Mouse (Mus musculus) cerebellum, adult 11 months (tissue): ENCODE measurements around the gene Frmd4a.
"Not testable (repeated sequence)": the region's sequence is repeated elsewhere in the genome, so short reads cannot be mapped to it uniquely, and the experiment has no call there.

Source experiments
- DNase-seq: peaks from one replicate; pipeline ENCODE4 v3.0.0; 2022

The Frmd4a gene

DNA sequence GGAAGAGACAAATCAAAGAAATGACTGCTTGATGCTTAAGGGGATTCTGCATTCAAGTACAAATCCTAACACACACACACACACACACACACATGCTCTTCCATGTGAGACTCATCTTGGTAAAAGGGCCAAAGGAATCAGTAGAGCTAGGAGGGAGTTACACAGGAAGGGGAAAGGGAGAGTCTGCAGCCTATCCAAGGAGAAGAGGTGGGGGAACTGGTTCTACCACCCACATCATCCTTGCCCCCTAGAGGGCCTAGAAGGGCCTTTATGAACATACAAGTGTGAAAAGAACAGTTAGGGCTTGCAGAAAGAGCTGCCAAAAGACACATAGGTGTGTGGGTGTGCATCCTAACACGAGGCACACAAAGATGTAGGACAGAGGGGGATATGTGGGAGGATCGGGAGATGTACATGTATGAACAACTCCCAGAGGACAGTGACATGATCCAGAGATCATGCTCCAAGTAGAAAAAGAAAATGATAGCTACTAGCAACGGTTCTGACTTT lies 576.4 kb downstream of the Frmd4a start:
- no peak for DNase-seq

DNA sequence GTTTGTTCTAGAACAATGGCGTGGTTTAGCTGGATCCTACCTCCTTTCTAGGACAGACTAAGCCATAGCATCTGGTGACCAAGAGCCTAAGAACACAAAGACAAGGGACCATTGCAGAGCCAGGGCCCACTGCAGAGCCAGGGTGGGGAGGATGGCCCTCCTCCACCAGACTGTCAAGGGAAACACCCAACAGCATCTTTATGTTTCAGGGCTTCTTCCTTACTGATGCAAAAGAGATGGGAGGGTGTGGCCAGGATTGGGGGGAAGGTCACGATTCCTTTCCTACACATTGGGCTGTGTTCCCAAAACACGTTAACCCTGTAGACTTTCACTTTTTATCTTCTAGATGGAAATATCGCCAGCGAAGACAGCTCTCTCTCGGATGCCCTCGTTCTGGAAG lies 579.5 kb downstream of the Frmd4a start:
- no peak for DNase-seq

DNA sequence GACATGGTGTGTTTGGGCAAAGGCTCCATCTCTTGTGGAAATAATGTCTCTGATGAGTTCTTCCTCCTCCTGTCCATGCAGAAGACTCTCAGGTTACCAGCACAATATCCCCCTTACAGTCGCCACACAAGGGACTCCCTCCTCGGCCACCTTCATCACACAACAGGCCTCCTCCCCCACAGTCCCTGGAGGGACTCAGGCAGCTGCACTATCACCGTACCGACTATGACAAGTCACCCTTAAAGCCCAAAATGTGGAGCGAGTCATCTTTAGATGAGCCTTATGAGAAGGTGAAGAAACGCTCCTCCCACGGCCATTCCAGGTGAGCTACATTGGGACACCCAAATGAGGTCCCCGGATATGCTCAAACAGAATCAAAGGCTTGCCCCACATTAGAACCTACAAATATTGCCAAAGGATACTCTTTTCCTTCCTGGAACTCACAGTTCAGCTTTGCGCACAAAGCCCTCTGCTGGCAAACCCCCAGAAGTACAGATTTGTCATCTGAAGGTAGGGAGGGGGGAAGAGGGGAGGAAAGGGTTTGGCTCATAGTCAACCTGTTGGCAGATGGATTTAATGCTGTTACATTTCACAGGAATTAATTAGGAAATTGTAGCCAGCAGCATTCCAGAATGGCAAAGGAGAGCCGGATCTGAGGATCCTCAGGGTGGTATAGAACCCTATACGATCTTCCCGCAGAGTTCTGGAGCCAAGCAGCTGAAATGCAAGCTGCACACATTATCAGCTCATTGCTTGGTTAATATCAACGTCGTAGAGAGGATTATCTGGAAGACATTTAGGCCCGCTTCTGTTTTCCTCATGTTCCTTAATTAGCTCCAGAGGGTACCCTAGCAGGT lies 583.7 kb downstream of the Frmd4a start:
- peak; percentile 70 for DNase-seq

DNA sequence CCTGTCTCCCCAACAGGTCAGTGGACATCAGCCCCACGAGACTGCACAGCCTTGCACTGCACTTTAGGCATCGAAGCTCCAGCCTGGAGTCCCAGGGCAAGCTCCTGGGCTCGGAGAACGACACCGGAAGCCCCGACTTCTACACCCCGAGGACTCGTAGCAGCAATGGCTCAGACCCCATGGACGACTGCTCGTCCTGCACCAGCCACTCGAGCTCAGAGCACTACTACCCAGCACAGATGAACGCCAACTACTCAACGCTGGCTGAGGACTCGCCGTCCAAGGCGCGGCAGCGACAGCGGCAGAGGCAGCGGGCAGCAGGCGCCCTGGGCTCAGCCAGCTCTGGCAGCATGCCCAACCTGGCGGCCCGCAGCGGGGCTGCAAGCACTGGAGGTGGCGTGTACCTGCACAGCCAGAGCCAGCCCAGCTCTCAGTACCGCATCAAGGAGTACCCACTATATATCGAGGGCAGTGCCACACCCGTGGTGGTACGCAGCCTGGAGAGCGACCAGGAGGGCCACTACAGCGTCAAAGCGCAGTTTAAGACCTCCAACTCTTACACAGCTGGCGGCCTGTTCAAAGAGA lies 585.9 kb downstream of the Frmd4a start:
- peak; percentile 16 for DNase-seq

DNA sequence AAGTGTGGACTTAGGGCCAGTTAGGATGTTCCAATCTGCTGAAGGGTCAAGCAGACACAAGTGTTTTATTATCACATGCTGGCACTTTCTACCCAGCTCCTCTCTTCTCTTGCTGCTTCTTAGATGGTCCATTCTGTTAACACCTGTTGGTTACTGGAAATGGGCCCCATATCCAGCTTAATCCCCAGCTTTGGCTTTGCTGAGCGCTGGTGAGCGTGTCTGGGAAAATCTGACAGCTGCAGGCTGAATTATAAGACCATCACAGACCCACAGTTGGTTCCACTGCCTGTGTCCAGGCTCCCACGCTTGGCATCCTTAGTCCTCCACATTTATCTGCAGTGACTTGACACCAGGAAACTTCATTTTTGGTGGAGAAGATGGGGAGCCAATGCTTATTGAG lies 589.0 kb downstream of the Frmd4a start:
- DNase-seq: no peak

DNA sequence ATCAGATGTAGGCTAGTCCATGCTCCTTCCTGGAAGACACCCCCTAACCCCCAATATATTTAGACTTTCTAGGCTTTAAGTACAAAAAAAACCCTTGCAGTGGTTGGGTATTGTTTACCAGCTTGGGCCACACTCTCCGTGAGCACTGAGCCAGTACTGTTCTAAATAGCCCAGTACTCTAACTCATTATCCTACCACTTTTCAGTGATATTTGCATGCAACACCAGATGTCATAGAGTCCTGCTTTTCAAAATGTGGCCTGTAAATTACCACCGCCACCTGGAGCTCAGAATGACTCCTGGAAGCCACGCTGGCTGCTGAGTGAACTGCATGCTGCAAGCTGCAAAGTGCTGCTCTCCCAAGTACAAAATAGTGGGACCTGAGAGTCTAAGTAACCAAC lies 590.7 kb downstream of the Frmd4a start:
- DNase-seq: no peak

DNA sequence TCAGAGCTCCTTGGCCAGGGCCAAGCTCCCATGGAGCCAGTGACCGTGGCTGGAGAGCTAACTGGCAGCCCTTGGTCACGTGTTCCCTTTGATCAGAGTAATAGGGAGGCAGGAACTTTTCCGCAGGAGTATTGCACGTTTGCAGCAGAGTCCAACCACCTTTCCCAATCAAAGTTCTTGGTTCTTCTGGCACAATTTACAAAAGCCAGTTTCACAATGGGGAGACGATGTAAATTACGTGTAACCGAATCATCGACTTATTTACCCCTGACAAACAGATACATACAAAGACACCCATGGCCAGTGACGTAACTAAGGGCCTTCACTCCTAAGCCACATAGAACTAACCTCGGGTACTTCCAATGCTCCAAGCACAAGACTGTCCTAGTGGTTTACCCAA lies 591.9 kb downstream of the Frmd4a start:
- no peak for DNase-seq

DNA sequence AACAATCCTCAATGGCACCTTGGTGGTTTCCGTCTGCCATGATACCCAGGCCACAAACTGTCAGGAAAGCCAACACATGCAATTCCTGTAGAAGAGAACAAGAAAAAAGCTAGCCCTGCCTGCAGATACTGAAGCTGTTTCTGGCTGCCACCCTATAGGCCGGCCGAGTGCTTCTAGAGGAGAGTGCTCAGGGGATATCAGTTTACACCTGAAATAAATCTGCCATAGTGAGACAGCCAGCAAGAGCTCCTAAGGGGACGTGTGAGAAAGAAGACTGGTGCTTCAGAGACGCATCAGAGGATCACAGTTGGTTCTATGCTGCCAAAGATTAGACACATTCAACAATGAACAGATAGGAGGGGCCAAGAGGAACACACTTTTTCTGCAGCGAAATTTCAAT lies 593.8 kb downstream of the Frmd4a start:
- DNase-seq: no peak

DNA sequence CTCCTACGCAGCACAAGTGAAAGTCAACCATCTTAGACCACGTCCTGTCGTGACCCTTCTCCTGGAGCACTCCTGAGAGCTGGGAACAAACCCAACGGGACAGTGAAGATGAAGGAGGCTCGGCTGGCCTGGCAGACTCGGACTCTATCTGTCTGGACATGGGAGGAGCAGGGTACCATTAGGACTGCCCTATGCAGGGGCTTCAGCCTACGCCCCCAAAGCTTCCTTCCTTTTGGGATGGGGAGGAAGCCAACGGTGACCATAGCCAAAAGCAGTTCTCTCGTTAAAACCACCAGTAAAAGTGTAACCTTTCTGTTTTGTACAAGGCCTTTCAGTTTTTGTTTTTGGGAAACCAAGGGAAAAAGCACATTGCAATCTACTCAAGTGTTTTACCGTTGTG lies 594.2 kb downstream of the Frmd4a start:
- DNase-seq: no peak

DNA sequence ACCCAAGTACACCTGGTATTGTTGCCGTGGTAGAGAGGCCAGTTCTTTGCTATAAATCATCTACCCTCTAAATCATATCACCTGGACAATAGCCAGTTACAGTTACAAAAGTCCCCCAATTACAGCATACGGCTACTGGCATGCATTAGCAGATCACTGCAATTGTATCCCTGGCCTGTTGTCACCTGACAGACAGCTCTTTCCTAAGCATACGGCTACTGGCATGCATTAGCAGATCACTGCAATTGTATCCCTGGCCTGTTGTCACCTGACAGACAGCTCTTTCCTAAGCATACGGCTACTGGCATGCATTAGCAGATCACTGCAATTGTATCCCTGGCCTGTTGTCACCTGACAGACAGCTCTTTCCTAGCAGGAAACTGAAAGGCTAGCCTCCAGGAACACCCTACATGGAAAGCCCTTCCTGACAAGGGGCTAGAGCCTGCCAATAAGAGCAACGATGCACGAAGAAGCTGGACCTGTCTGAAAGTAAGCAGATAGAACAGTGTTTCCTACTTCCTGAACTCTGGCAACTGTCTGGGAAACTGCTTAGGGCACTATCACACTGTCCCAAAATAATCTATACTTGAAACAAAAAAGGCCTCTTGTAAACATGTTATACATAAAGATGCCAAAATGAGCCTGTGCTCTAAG lies 596.9 kb downstream of the Frmd4a start:
- DNase-seq: not testable (repeated sequence)

DNA sequence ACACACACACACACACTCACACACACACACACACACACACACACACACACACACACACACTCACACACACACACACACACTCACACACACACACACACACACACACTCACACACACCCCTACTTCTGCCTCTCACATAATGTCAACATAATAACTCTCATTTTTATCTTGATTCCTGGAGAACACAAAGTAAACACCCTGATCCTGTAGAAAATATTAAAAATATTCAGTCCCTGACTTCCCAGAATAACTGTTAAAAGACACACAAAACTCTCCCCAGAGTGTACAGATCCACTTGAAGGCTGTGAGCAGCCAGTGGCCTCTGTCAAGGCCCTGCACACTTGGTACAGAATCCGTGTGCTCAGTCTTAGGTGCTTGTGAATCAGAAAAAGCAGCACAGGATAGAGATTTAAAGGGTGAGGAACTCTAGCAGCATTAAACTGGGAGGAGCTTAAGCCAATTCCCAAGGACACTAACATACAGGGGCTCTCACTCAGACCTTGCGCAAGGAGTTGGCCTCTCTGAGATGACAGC lies 597.6 kb downstream of the Frmd4a start:
- DNase-seq: no peak

DNA sequence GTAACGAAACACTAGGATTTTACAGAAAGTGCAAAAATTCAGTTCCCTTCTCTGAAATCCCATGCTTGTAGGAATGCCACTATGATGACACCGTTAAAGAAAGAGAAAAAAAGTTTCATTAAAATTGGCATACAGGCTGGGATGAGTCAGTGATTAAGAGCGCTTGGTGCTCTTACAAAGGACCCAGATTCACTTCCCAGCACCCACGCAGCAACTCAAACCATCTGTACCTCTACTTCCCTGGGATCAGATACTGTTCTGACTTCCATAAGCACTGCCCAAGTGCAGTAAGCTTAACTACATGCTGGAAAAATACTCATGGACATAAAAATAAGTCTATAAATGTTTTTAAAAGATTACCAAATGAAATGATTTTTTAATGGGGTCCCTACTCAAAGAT lies 599.5 kb downstream of the Frmd4a start:
- DNase-seq: no peak

DNA sequence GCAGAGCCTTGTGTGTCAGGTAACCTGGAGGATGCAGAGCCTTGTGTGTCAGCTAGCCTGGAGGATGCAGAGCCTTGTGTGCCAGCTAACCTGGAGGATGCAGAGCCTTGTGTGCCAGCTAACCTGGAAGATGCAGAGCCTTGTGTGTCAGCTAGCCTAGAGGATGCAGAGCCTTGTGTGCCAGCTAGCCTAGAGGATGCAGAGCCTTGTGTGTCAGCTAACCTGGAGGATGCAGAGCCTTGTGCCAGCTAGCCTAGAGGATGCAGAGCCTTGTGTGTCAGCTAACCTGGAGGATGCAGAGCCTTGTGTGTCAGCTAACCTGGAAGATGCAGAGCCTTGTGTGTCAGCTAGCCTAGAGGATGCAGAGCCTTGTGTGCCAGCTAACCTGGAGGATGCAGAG lies 601.6 kb downstream of the Frmd4a start:
- not testable (repeated sequence) for DNase-seq

DNA sequence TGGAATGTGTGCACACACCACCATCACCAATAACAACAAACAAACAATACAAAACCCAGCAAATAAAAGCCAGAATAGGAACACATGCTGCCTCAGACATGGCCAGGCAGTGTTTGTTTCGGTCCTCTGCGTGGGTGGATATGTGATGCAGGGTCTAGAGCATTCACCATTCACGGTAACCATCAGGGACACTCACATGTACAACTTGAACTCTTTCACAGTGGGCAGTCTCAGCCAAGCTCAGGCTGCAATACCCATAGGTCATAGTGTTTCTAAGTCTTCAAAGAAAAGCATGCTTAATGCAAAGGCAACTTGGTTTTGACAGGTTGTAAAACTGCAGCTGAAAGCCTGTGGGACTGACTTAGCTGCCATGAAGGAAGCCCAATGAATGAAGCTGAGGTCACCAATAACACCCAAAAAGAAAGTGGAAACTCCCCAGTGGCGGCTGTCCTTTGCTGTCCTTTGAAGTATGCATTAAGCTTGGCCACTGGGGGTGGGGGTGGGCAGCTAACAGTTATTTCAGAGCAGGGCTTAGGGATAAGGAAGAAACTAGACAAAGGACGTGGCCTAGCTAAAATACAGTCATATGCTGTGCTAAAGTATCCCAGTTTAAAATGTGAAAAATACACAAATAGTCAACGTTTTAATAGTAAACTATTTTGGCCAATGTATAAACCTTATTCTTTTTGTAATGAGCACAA lies 602.5 kb downstream of the Frmd4a start:
- DNase-seq: no peak

DNA sequence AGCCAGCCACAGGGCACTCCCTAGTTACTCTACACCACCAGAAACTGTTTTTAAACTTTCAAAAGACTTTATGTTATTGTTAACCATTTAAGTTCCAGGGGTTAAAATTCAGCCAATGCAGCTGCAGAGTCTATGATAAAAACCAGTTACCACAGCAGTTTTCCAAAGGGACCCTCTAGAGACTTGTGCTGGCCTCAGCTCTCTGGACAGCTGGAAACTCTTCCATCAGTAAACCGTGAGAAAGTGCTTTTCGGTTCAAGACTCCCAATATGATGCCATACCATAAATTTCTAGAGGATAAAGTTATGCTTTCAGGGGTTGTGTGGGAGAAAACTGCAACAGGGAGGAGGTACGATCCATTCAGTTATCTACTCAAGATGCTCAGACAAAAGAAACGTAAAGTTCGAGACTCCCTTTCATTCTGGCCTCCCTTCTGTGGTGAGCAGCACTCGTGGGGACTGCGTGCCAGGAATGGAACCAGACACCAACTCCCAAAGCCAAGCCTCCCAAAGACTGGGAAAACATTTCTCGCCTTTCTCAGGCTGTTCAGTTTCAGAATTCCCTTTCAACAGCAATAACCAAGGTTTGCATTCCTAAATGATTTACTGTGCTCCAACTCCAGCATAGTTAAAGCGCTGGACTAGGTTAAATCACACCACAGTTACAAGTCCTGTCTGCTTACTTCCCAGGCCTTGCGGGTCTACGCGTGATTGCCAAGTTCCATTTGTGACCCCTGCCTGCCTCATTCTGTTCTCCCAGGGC lies 603.3 kb downstream of the Frmd4a start:
- no peak for DNase-seq

DNA sequence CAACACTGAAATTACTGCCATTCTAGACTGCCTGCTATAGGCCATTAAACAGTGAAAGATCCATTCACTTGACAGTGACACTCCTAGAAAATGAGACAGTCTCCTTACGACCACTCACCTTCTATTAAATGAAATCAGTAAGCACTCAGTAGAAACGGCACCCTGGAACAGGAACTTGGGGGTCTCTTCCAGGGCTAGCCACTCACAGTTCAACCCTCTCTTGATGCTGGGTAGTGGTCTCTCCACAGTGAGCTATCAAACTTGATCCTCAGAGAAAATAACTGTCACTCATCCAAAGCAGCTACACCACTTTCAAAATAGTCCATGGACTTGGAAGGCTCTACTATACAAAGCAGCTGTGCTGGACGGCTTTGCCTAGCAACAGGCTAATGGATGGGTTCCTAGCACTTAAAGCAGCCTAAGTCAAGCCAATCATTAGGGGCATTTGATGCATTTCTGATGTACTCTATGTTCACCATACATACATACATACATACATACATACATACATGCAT lies 604.0 kb downstream of the Frmd4a start:
- no peak for DNase-seq

DNA sequence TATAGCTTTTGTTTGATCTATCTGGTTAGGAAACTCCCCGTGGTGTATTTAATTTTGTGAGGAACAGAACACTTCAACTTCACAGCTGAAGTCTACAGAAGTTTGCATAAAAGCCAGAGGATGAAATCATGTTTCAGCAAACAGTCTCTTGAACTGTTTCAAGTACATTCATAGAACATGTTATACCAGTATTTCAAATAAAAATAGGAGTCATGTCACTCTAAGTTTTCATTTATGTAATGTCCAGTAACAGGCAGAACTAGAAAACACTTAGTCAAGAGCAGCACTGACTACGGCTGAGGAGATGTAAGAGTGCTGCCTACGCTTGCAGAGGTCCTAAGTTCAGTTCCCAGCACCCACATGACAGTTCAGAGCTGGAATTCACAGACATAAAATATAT lies 609.4 kb downstream of the Frmd4a start:
- no peak for DNase-seq

DNA sequence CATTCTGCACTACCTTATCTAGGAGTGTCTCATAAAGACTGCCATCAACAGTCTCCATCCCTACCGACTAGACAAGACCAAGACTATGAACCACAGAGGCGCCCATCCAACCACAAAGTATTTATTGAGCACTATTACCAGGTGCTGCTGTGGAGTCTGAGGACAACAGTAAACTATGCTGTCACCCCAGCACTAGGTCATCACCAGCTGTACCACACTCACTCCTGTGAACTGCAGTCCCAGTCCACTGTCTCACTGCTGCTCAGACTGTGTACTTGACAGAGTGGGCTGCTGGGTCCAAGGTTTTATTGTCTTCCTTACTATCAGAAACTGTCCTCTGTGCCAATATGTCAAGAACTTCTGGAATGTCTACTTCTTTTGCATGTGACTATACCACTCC lies 611.4 kb downstream of the Frmd4a start:
- DNase-seq: no peak

DNA sequence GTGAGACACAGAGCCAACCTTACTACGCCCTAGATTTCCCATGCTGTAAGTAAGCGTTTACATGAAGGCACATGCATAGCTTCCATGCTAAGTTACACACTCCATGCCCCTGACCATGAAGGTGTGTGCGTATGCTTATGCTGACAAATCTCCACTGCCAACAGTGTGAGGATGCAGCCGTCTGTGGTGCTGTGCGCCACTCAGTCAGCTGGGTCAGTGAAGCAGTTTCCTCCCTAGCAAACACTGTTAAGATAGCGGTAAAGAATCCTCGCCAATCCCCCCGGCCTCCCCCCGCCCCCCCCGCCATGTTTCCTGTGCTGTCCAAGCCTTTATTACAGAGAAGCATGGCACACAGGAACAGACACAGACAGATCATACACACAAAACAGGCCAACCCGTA lies 612.0 kb downstream of the Frmd4a start:
- no peak for DNase-seq

DNA sequence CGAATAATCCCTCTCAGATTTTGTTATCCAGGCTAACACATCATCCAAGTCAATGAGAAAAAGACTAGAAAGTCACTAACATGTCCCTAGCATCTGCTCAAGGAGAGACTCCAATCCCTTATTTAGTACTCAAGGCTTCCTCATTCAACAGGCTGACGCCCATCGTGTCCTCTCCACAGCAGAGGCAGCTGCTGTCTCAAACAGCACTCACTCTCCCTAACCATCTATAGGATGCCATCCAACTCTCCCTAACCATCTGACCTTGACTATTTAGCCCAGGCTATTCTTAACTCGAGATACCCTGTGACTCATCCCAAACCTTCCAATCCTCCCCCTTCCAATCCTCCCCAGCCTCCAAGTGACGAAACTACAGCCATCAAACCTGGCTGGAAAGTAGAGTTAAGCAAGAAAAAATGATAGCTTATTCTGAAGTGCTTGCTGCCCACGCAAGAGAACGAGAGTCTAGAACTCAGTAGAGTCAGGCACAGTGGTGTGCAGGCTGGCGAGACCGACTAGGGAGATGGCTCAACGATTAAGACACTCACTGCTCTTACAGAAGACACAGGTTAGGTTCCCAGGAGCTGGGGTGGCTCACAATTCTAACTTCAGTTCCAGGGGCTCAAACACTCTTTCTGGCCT lies 612.8 kb downstream of the Frmd4a start:
- DNase-seq: no peak

DNA sequence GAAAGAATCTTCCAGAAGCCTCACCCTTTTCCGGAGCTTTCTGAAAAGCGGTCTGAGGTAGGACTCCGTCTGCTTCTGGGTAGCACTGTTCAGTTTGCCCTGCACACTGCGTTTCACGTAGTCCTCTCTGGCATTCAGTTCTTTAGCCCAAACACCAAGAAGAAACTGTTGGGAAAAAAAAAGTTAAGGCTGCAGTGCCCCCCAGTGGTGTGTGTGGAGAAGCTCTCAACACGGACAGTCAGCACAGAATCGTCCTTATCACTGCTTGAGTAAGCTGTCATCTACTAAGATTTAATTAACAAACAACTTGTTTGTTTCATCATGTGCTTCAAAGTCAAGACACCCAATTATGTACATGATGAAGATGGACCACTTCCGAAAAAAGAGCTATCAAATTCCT lies 618.3 kb downstream of the Frmd4a start:
- no peak for DNase-seq

DNA sequence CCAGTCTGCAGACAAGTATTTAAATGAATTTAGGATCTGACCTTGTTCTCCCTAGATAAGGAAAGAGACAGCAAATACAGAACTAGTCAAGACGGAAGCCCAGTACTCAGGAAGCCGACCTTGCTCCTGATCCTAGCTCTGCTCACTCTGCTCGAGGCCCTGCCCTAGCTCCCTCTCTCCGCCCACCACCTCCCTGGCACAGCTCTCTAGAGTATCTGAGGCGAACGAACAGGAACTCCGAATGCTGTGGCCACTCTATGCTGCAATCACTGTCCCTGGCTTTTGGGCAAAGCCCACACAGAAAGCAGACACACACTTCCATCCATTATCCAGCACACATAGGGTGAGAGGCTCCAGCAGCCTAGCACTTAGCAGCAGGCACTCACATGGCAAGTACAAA lies 619.1 kb downstream of the Frmd4a start:
- no peak for DNase-seq
